Mouse (Mus musculus): ENCODE measurements around the gene Tardbp. TPM values are rescaled to one million over a fixed set of nuclear protein-coding genes. Genes with fewer than 3 reads are reported as not detected.
A peak's percentile ranks its signal among the peaks of the same experiment; 100 is the strongest.

The Tardbp gene
- polyA plus RNA-seq, 1 experiment from 2014 or later: 87.6 TPM

DNA sequence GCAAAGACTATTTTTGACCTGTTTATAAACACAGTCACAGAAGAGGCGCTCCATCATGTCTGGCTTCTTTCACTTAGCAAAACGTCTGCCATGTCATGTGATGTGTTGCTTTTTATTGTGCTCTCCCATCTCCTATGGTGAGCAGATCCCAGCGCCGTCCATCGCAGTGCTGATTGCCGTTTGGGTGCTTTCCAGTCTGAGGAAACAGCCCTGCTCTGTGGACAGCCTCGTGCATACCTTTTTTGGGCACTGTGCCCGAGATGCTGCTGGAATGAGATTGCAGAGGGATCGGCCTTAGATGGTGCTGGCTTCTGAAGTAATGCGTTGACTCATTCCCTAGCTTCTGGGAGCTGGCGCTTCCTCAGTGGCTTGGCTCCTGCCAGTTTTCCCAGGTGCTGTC is 19.8 kb upstream of the Tardbp start:
- ATAC-seq (ENCODE audit: insufficient number of reproducible peaks, insufficient read depth, low FRiP score, low read depth): peak; percentile 86
- Histone ChIP-seq H3K4me3 (ENCODE audit: control insufficient read depth in 1 of 2, insufficient read depth in 1 of 2, low read depth in 1 of 2, low read length in 2 of 2) (peak overlapping the region in 1 of 2 experiments; percentile 13; a peak in 1 of 4 replicates), H3K9ac (ENCODE audit: low read length) (no peak overlapping the region), H3K36me3 (ENCODE audit: control insufficient read depth, insufficient read depth, low read length) (no peaks in the 10 kb centered on the region), H3K4me1 (ENCODE audit: control insufficient read depth in 2 of 2, insufficient read depth in 2 of 2, low read length in 2 of 2) (peaks cover 10 to 11% of the 10 kb centered on the region in 2 experiments), H3K27me3 (ENCODE audit: control insufficient read depth, insufficient read depth, low read length) (no peaks in the 10 kb centered on the region), H3K9me3 (ENCODE audit: control insufficient read depth, low read length) (no peaks in the 10 kb centered on the region), H3K4me2 (ENCODE audit: low read length) (peak overlapping the region; percentile 40), H3K27ac (replicated peaks in 1 of 2; ENCODE audit: control insufficient read depth in 1 of 2, insufficient read depth in 1 of 2, low read depth in 2 of 2, low read length in 2 of 2) (peak overlapping the region; percentile 42 to 80)
- 14% methylated on average over 11 of the region's 11 CpGs for WGBS

DNA sequence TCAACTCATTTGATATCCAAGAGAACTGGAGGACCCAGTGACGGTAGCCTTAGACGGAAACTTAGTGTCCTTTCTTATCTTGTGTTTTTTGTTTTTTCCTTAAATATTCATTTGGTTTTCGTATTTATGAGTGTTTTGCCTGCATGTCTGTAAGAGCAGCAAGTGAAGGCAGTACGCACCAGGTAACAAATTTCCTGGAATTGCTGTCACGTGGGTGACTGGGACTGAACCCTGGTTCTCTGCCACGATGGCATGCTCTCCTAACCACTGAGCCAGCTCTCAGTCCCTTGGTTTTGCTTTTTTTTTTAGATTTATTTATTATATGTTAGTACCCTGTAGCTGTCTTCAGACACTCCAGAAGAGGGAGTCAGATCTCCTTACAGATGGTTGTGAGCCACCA is 18.1 kb upstream of the Tardbp start:
- H3K27me3 ChIP-seq (ENCODE audit: control insufficient read depth, insufficient read depth, low read length): no peaks in the 10 kb centered on the region
- ATAC-seq (ENCODE audit: insufficient number of reproducible peaks, insufficient read depth, low FRiP score, low read depth): no peak
- H3K9ac ChIP-seq (ENCODE audit: low read length): no peak overlapping the region
- H3K4me3 ChIP-seq (ENCODE audit: control insufficient read depth in 1 of 2, insufficient read depth in 1 of 2, low read depth in 1 of 2, low read length in 2 of 2): no peak overlapping the region
- no peak overlapping the region for H3K4me2 ChIP-seq (ENCODE audit: low read length)
- WGBS: 81% methylated on average over 6 of the region's 6 CpGs
- H3K27ac ChIP-seq (replicated peaks in 1 of 2; ENCODE audit: control insufficient read depth in 1 of 2, insufficient read depth in 1 of 2, low read depth in 2 of 2, low read length in 2 of 2): no peak overlapping the region
- no peaks in the 10 kb centered on the region for H3K36me3 ChIP-seq (ENCODE audit: control insufficient read depth, insufficient read depth, low read length)
- no peaks in the 10 kb centered on the region for H3K9me3 ChIP-seq (ENCODE audit: control insufficient read depth, low read length)
- peaks cover 10 to 11% of the 10 kb centered on the region in 2 experiments for H3K4me1 ChIP-seq (ENCODE audit: control insufficient read depth in 2 of 2, insufficient read depth in 2 of 2, low read length in 2 of 2)

DNA sequence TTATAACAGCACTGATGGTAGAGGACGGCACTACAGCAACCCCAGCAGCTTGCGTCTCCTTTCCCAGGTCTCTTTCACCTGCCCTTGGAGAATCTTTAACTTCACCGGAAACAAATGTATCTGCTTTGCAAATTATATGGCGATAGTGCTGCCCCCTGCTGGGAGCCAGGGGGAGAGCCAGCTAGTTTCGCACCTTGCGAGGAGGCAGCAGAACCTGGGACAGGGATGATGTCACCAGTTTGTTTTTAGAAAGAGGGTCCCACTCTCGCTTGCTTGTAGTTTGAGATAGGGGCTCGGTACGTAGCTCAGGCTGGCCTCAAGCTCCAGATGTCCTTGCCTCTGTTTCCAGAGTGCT is 17.3 kb upstream of the Tardbp start:
- ATAC-seq (ENCODE audit: insufficient number of reproducible peaks, insufficient read depth, low FRiP score, low read depth): no peak
- peaks cover 10 to 11% of the 10 kb centered on the region in 2 experiments for H3K4me1 ChIP-seq (ENCODE audit: control insufficient read depth in 2 of 2, insufficient read depth in 2 of 2, low read length in 2 of 2)
- peak overlapping the region; percentile 54 for H3K4me2 ChIP-seq (ENCODE audit: low read length)
- H3K9ac ChIP-seq (ENCODE audit: low read length): 0 out of 2 replicates have a peak overlapping the region, but pooled peaks have one; percentile 36
- H3K4me3 ChIP-seq (ENCODE audit: control insufficient read depth in 1 of 2, insufficient read depth in 1 of 2, low read depth in 1 of 2, low read length in 2 of 2): no peak overlapping the region
- H3K27ac ChIP-seq (replicated peaks in 1 of 2; ENCODE audit: control insufficient read depth in 1 of 2, insufficient read depth in 1 of 2, low read depth in 2 of 2, low read length in 2 of 2): no peak overlapping the region
- no peaks in the 10 kb centered on the region for H3K27me3 ChIP-seq (ENCODE audit: control insufficient read depth, insufficient read depth, low read length)
- H3K36me3 ChIP-seq (ENCODE audit: control insufficient read depth, insufficient read depth, low read length): no peaks in the 10 kb centered on the region
- no peaks in the 10 kb centered on the region for H3K9me3 ChIP-seq (ENCODE audit: control insufficient read depth, low read length)
- WGBS: under 1% methylated on average over 9 of the region's 9 CpGs

DNA sequence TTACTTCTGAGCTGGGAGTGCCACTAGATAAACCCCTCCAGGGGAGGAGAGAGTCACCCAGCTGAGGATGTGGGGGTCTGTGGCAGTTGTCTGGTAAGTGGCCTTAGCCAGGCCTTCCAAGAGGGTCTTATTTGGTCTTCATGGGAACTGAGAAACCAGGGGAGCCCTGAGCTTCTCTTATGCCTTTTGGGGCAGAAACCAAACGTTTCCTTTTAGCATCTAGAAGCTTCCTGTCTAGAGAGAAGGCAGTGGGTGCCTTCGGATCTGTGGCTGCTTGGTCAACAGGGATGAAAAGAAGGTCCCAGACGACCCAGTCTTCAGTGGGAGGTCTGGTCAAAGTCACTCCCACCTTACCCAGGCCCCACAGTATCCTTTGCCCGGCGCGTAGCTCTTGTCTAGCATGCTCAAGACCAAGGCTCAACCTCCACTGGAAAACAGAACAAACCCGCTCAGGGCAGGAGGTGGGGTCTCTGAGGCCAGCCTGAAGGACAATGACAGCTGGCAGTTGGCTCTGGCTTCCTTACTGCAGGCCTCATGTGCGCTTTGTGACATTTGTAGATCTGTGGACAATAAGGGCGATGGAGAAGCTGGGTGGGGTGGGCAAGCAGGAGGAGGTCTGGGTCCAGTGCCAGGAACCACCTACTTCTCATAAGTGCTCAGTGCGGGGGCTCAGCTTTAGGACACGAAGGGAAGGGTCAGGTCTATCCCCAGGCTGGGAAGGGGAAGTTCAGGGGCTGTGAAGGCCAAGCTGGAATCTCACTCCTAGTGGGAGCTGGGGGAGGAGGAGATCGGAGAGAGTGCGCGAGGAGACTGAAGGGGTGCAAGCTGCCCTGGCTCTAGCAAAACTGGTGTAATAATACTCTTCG is 16.7 kb upstream of the Tardbp start, which contains the start of gene Gm572:
Gene Gm572 (plus strand): TSS at position 27 of the 866 bp plus-strand sequence.
- H3K27ac ChIP-seq (replicated peaks in 1 of 2; ENCODE audit: control insufficient read depth in 1 of 2, insufficient read depth in 1 of 2, low read depth in 2 of 2, low read length in 2 of 2): no peak within 1 kb of the TSS
- peaks cover 10 to 11% of the 10 kb centered on the region in 2 experiments for H3K4me1 ChIP-seq (ENCODE audit: control insufficient read depth in 2 of 2, insufficient read depth in 2 of 2, low read length in 2 of 2)
- peak within 1 kb of the TSS; percentile 54 for H3K4me2 ChIP-seq (ENCODE audit: low read length)
- no peaks in the 10 kb centered on the region for H3K36me3 ChIP-seq (ENCODE audit: control insufficient read depth, insufficient read depth, low read length)
- H3K27me3 ChIP-seq (ENCODE audit: control insufficient read depth, insufficient read depth, low read length): no peaks in the 10 kb centered on the region
- no peaks in the 10 kb centered on the region for H3K9me3 ChIP-seq (ENCODE audit: control insufficient read depth, low read length)
- H3K9ac ChIP-seq (ENCODE audit: low read length): 0 out of 2 replicates have a peak within 1 kb of the TSS, but pooled peaks have one; percentile 36
- no peak for ATAC-seq (ENCODE audit: insufficient number of reproducible peaks, insufficient read depth, low FRiP score, low read depth)
- no peak within 1 kb of the TSS for H3K4me3 ChIP-seq (ENCODE audit: control insufficient read depth in 1 of 2, insufficient read depth in 1 of 2, low read depth in 1 of 2, low read length in 2 of 2)
- WGBS: 51% methylated on average over 15 of the region's 15 CpGs

DNA sequence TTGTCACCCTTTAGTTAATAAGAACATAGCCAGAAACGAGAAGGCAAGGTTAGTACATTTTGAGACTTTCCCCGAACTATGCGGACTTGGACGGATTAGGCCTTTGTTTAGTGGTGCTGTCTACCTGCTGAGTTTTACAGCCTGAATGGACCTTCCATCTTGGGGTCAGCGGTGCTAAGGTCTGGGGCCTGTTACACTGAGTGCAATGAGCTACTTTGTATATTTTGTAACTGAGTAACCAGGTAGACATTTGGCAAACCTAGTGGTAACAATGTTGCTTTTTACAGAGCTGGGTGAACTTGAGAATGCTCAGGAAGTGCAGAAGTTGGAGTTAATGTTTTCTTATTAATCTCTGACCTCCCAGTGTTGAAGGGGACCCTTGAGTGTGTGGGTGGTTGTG is 14.3 kb upstream of the Tardbp start:
- Histone ChIP-seq H3K36me3 (ENCODE audit: control insufficient read depth, insufficient read depth, low read length) (no peaks in the 10 kb centered on the region), H3K4me3 (ENCODE audit: control insufficient read depth in 1 of 2, insufficient read depth in 1 of 2, low read depth in 1 of 2, low read length in 2 of 2) (no peak overlapping the region), H3K27ac (replicated peaks in 1 of 2; ENCODE audit: control insufficient read depth in 1 of 2, insufficient read depth in 1 of 2, low read depth in 2 of 2, low read length in 2 of 2) (no peak overlapping the region), H3K9me3 (ENCODE audit: control insufficient read depth, low read length) (no peaks in the 10 kb centered on the region), H3K4me2 (ENCODE audit: low read length) (no peak overlapping the region), H3K9ac (ENCODE audit: low read length) (no peak overlapping the region), H3K4me1 (ENCODE audit: control insufficient read depth in 2 of 2, insufficient read depth in 2 of 2, low read length in 2 of 2) (peaks cover 10 to 11% of the 10 kb centered on the region in 2 experiments), H3K27me3 (ENCODE audit: control insufficient read depth, insufficient read depth, low read length) (no peaks in the 10 kb centered on the region)
- no peak for ATAC-seq (ENCODE audit: insufficient number of reproducible peaks, insufficient read depth, low FRiP score, low read depth)
- 84% methylated on average over 5 of the region's 5 CpGs for WGBS

DNA sequence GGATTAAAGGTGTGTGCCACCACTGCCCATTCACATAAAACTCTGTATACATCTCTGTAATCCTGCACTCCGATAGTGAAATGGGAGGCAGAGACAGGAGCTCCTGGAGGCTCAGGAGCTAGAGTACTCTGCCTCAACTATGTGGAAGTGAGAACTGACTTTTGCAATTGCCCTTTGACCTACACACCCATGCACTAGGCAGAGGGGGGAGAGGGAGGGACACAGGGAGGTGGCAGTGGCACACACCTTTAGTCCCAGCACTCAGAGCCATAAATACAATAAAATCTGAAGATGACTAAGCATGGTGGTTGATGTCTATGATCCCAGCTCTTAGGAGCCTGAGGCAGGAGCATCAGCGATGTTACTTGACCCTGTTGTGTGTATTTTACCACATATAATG is 12.6 kb upstream of the Tardbp start:
- Histone ChIP-seq H3K27me3 (ENCODE audit: control insufficient read depth, insufficient read depth, low read length) (no peaks in the 10 kb centered on the region), H3K4me3 (ENCODE audit: control insufficient read depth in 1 of 2, insufficient read depth in 1 of 2, low read depth in 1 of 2, low read length in 2 of 2) (no peak overlapping the region), H3K9ac (ENCODE audit: low read length) (no peak overlapping the region), H3K27ac (replicated peaks in 1 of 2; ENCODE audit: control insufficient read depth in 1 of 2, insufficient read depth in 1 of 2, low read depth in 2 of 2, low read length in 2 of 2) (no peak overlapping the region), H3K4me1 (ENCODE audit: control insufficient read depth in 2 of 2, insufficient read depth in 2 of 2, low read length in 2 of 2) (peaks cover 10% of the 10 kb centered on the region in 2 experiments), H3K36me3 (ENCODE audit: control insufficient read depth, insufficient read depth, low read length) (no peaks in the 10 kb centered on the region), H3K9me3 (ENCODE audit: control insufficient read depth, low read length) (no peaks in the 10 kb centered on the region), H3K4me2 (ENCODE audit: low read length) (no peak overlapping the region)
- 83% methylated on average over 2 of the region's 2 CpGs for WGBS
- ATAC-seq (ENCODE audit: insufficient number of reproducible peaks, insufficient read depth, low FRiP score, low read depth): no peak

DNA sequence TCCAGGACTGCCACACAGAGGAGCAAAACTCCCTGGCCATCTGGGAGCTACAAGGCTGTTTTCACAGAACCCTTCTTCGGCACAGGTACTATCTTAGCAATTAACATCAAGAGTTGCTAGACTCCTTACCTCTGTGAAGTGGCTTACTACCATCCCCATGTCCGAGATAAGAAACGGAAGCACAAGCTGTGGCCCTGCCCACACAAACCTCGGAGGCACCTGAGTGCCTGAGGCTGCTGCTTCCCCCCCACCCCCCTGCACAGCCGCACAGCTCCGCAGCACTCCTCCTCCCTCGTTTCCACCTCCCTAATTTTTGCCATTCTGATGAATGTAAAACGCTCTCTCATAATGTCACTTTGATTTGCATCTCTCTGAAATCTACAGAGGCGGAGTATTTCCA is 11.5 kb upstream of the Tardbp start:
- no peak overlapping the region for H3K27ac ChIP-seq (replicated peaks in 1 of 2; ENCODE audit: control insufficient read depth in 1 of 2, insufficient read depth in 1 of 2, low read depth in 2 of 2, low read length in 2 of 2)
- H3K27me3 ChIP-seq (ENCODE audit: control insufficient read depth, insufficient read depth, low read length): no peaks in the 10 kb centered on the region
- no peak overlapping the region for H3K9ac ChIP-seq (ENCODE audit: low read length)
- no peaks in the 10 kb centered on the region for H3K36me3 ChIP-seq (ENCODE audit: control insufficient read depth, insufficient read depth, low read length)
- no peak for ATAC-seq (ENCODE audit: insufficient number of reproducible peaks, insufficient read depth, low FRiP score, low read depth)
- H3K4me2 ChIP-seq (ENCODE audit: low read length): no peak overlapping the region
- WGBS: 38% methylated on average over 9 of the region's 9 CpGs
- no peaks in the 10 kb centered on the region for H3K9me3 ChIP-seq (ENCODE audit: control insufficient read depth, low read length)
- H3K4me3 ChIP-seq (ENCODE audit: control insufficient read depth in 1 of 2, insufficient read depth in 1 of 2, low read depth in 1 of 2, low read length in 2 of 2): no peak overlapping the region
- H3K4me1 ChIP-seq (ENCODE audit: control insufficient read depth in 2 of 2, insufficient read depth in 2 of 2, low read length in 2 of 2): no peaks in the 10 kb centered on the region; a peak in 2 of 4 replicates
